Mouse (Mus musculus) gonadal fat pad, adult 2 months (tissue): ENCODE measurements around the gene Gm7075. TPM values are rescaled to one million over a fixed set of nuclear protein-coding genes. Genes with fewer than 3 reads are reported as not detected.
A peak's percentile ranks its signal among the peaks of the same experiment; 100 is the strongest.
"Not testable (repeated sequence)": the region's sequence is repeated elsewhere in the genome, so short reads cannot be mapped to it uniquely, and the experiment has no call there.

Source experiments
- DNase-seq: peaks from one replicate; pipeline ENCODE4 v3.0.0-alpha.2; 2012; ENCODE audit warnings: low read depth
- polyA plus RNA-seq: library from polyadenylated mRNA; depleted of rRNA; stranded (reverse); fragments of >200 nt; gene quantifications from 2 replicates; pipeline ENCODE4 v1.2.3, GENCODE M21; 2012; rRNA removed

The Gm7075 gene
- not detected in 2 replicates for polyA plus RNA-seq

GRCm38 (mm10) chr10:63421739-63422735, at the start of gene Gm7075:
Gene Gm7075, minus strand, starts transcription at chr10:63421789.
- DNase-seq: no peak

GRCm38 (mm10) chr10:63460935-63461334, 39.3 kb upstream of the Gm7075 start:
- DNase-seq: no peak

GRCm38 (mm10) chr10:63457292-63458128, 35.9 kb upstream of the Gm7075 start:
- no peak for DNase-seq

- DNase-seq: no peak
Observed at GRCm38 (mm10) chr10:63455110-63455878, 33.7 kb upstream of the Gm7075 start.

- DNase-seq: no peak
Observed at GRCm38 (mm10) chr10:63453926-63454325, 32.3 kb upstream of the Gm7075 start.

- DNase-seq: not testable (repeated sequence)
Observed at GRCm38 (mm10) chr10:63444602-63445387, 23.2 kb upstream of the Gm7075 start.

GRCm38 (mm10) chr10:63439694-63440228, 18.2 kb upstream of the Gm7075 start:
- DNase-seq: no peak

GRCm38 (mm10) chr10:63438736-63439262, 17.2 kb upstream of the Gm7075 start:
- DNase-seq: no peak

GRCm38 (mm10) chr10:63432887-63433286, 11.3 kb upstream of the Gm7075 start:
- no peak for DNase-seq

GRCm38 (mm10) chr10:63432099-63432498, 10.5 kb upstream of the Gm7075 start:
- DNase-seq: no peak

GRCm38 (mm10) chr10:63431221-63431736, 9.7 kb upstream of the Gm7075 start:
- DNase-seq: no peak

GRCm38 (mm10) chr10:63429785-63430305, 8.3 kb upstream of the Gm7075 start, which contains the start of gene Ctnna3:
Gene Ctnna3, plus strand, starts transcription at chr10:63430098.
- DNase-seq: peak; percentile 66

- DNase-seq: peak; percentile 58
Observed at GRCm38 (mm10) chr10:63429380-63429779, 7.8 kb upstream of the Gm7075 start.

GRCm38 (mm10) chr10:63429023-63429340, 7.4 kb upstream of the Gm7075 start:
- no peak for DNase-seq

- no peak for DNase-seq
Observed at GRCm38 (mm10) chr10:63428243-63429022, 6.8 kb upstream of the Gm7075 start.

GRCm38 (mm10) chr10:63427146-63427545, 5.6 kb upstream of the Gm7075 start:
- no peak for DNase-seq

GRCm38 (mm10) chr10:63424475-63424814, 2.9 kb upstream of the Gm7075 start:
- DNase-seq: no peak

GRCm38 (mm10) chr10:63423591-63424474, 2.2 kb upstream of the Gm7075 start:
- DNase-seq: no peak
